Mouse (Mus musculus) ES-Bruce4 (cell line): ENCODE data around the gene Dab1.

Experiments
- CTCF ChIP-seq: IDR thresholded peaks from one replicate; pipeline ENCODE4 v1.8.1; 2011; ENCODE audit warnings: low read depth, low read length
- EP300 ChIP-seq: IDR thresholded peaks from 2 replicates; pipeline ENCODE4 v1.6.1; 2011; ENCODE audit warnings: low read depth, low read length; ENCODE audit not compliant: insufficient read depth
- POLR2A ChIP-seq: IDR thresholded peaks from one replicate; pipeline ENCODE4 v1.8.1; 2011; ENCODE audit warnings: low read length; ENCODE audit not compliant: insufficient read depth

- no peak for TF ChIP-seq CTCF
- no peak for TF ChIP-seq EP300
- TF ChIP-seq POLR2A = no peak
Measured at GRCm38 (mm10) chr4:103922431-103922931, 303.3 kb downstream of the Dab1 start.
